Mouse (Mus musculus) brain, embryonic 14.5 days (tissue): ENCODE results near the gene Psmd9.

Source experiments
- CTCF ChIP-seq: fragments of 200-500 bp; IDR thresholded peaks from 2 replicates; pipeline ENCODE4 v1.5.1; 2012; ENCODE audit warnings: inconsistent platforms, mild to moderate bottlenecking, moderate library complexity, borderline replicate concordance; ENCODE audit not compliant: insufficient read depth, insufficient read length; ENCODE audit errors: extremely low read depth
- POLR2A ChIP-seq: fragments of 200-500 bp; IDR thresholded peaks from 2 replicates; pipeline ENCODE4 v1.6.1; 2012; ENCODE audit warnings: mild to moderate bottlenecking, inconsistent platforms, borderline replicate concordance; ENCODE audit not compliant: poor library complexity, insufficient read depth, insufficient read length, severe bottlenecking; ENCODE audit errors: extremely low read depth

DNA sequence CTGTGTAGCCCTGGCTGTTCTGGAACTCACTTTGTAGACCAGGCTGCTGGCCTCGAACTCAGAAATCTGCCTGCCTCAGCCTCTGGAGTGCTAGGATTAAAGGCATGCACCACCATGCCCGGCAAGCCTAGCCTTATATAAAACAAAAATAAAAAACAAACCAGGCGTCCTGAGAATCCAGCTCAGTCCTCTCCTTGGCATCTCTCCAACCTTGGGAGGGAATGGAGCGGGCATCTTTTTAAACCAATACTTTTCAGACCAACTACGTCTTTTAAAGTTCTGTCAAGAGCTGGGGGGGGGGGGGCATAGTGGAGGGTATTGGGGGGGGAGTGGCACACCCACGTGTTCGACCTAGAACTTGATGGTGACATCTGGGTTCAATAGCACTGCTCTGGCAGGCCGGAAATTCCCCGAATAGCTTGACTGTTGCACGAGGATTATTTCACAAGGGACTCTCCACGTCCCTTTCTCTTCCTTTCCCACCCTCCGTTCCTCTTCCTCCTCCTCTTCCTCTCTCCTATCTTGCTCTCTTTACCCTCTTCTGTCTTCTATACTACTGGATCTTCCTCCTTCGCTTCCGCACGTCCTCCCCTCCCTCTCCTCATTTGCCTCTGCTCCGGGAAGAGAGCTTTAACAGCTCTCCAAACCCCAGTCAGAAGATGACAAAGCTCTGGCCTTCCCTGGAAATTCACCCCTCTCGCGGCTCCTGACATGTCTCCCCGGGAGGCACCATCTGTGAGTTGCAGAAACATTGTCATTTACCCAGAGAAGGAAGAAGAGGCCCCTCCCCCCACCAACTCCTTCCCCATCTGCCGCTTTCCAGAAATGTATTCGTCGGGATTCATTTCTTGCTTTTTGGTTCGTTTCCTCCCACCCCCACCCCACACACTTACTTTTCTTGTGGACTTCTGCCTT is 87.9 kb downstream of the Psmd9 start:
- no peak for TF ChIP-seq CTCF
- TF ChIP-seq POLR2A, result no peak
